Mouse (Mus musculus) ES-E14 (cell line): ENCODE data around the gene Vegfa. TPM values are rescaled to one million over a fixed set of nuclear protein-coding genes. Genes with fewer than 3 reads are reported as not detected.

Experiments
- DNase-seq: peaks from one replicate; pipeline ENCODE4 v3.0.0-alpha.2; 2013; ENCODE audit warnings: low read depth, low spot score
- H3K27ac ChIP-seq: 2 replicates; pipeline ENCODE4 v1.5.1; 2012; ENCODE audit warnings: low read depth, mild to moderate bottlenecking, low read length, moderate library complexity, mixed read lengths; ENCODE audit not compliant: poor library complexity, insufficient read depth, severe bottlenecking
- H3K36me3 ChIP-seq: 2 replicates; pipeline ENCODE4 v1.6.1; 2012; ENCODE audit warnings: mild to moderate bottlenecking, low read length, moderate library complexity, mixed read lengths; ENCODE audit not compliant: control insufficient read depth, poor library complexity, insufficient read depth, severe bottlenecking
- H3K4me1 ChIP-seq, 2 experiments: fragments of 150-350 bp in 1 of 2; sonication (generic) in 1 of 2; 2 replicates each; pipeline ENCODE4 v1.6.1; 2012; ENCODE audit warnings: low read length in 2 of 2, mild to moderate bottlenecking in 1 of 2, mixed read lengths in 1 of 2; ENCODE audit not compliant: control insufficient read depth in 2 of 2, insufficient read depth in 2 of 2, poor library complexity in 1 of 2
- H3K4me3 ChIP-seq, 2 experiments: fragments of 150-350 bp in 1 of 2; sonication (generic) in 1 of 2; 2 replicates each; pipeline ENCODE4 v1.5.1; 2012; ENCODE audit warnings: low read length in 2 of 2, low read depth in 1 of 2, mild to moderate bottlenecking in 1 of 2, mixed read lengths in 1 of 2; ENCODE audit not compliant: insufficient read depth in 1 of 2, poor library complexity in 1 of 2, severe bottlenecking in 1 of 2
- H3K9ac ChIP-seq: 2 replicates; pipeline ENCODE4 v1.6.1; 2012; ENCODE audit warnings: low read depth, mild to moderate bottlenecking, low read length, mixed read lengths; ENCODE audit not compliant: poor library complexity, insufficient read depth, severe bottlenecking
- H3K9me3 ChIP-seq: fragments of 150-350 bp; sonication (generic); 2 replicates; pipeline ENCODE4 v1.6.1; 2012; ENCODE audit warnings: low read depth, mild to moderate bottlenecking, low read length; ENCODE audit not compliant: control insufficient read depth, insufficient read depth
- CHD2 ChIP-seq: IDR thresholded peaks from 2 replicates; pipeline ENCODE4 v1.6.1; 2014; ENCODE audit warnings: mild to moderate bottlenecking, low read depth, low read length, inconsistent platforms
- HCFC1 ChIP-seq: IDR thresholded peaks from 2 replicates; pipeline ENCODE4 v1.6.1; 2012; ENCODE audit warnings: low read length, inconsistent platforms, borderline replicate concordance; ENCODE audit not compliant: insufficient read depth
- MAFK ChIP-seq: IDR thresholded peaks from 2 replicates; pipeline ENCODE4 v1.6.1; 2014; ENCODE audit warnings: mild to moderate bottlenecking, low read depth, low read length, inconsistent platforms; ENCODE audit not compliant: insufficient read depth
- ZC3H11A ChIP-seq: IDR thresholded peaks from 2 replicates; pipeline ENCODE4 v1.6.1; 2012; ENCODE audit warnings: low read depth, mild to moderate bottlenecking, inconsistent platforms, low read length, borderline replicate concordance
- ZNF384 ChIP-seq: IDR thresholded peaks from 2 replicates; pipeline ENCODE4 v1.6.1; 2012; ENCODE audit warnings: low read depth, low read length, inconsistent platforms
- in situ Hi-C, 2 experiments: fragments of 600-800 bp; cut with MboI; formaldehyde crosslinking; loops; one replicate each; pipeline ENCODE4 v1.15.1; 2025; ENCODE audit warnings: low sequenced_read_pairs in 2 of 2, inconsistent platforms in 1 of 2; ENCODE audit not compliant: unreplicated experiment in 2 of 2
- total RNA-seq: library from RNA; depleted of rRNA; stranded (reverse); fragments of 300-350 nt; gene quantifications from 2 replicates; pipeline ENCODE4 v1.2.3, GENCODE M21; 2012

The Vegfa gene
- total RNA-seq, 1 experiment = 53.0 TPM

DNA sequence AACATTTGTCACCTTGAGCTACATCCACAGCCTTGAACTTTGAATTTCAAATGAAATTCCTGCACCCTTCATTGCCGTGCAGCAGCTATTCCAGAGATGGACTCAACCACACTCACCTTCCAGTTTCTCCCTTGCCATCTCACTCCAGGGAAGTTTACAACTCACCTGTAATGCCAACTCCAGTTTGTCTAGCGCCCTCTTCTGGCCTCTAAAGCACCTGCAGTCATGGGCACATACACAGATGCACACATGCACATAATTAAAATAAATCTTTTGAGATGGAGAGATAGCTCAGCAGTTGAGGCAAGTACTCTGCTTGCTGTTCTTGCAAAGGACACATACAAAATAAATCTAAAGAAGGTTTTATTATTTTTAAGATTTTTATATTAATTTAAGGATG, 46.9 kb upstream of the Vegfa start:
- H3K36me3 ChIP-seq = no peaks in the 10 kb centered on the region
- no peak overlapping the region for H3K4me3 ChIP-seq
- H3K9ac ChIP-seq = no peak overlapping the region
- no peak overlapping the region for H3K27ac ChIP-seq
- H3K4me1 ChIP-seq = peaks cover 3 to 15% of the 10 kb centered on the region in 2 experiments; a peak in 2 of 4 replicates
- no peaks in the 10 kb centered on the region for H3K9me3 ChIP-seq
- DNase-seq = no peak
- TF ChIP-seq HCFC1 (no peak), ZNF384 (no peak), CHD2 (no peak), ZC3H11A (no peak), MAFK (no peak)
- in situ Hi-C loops = no loop called here

DNA sequence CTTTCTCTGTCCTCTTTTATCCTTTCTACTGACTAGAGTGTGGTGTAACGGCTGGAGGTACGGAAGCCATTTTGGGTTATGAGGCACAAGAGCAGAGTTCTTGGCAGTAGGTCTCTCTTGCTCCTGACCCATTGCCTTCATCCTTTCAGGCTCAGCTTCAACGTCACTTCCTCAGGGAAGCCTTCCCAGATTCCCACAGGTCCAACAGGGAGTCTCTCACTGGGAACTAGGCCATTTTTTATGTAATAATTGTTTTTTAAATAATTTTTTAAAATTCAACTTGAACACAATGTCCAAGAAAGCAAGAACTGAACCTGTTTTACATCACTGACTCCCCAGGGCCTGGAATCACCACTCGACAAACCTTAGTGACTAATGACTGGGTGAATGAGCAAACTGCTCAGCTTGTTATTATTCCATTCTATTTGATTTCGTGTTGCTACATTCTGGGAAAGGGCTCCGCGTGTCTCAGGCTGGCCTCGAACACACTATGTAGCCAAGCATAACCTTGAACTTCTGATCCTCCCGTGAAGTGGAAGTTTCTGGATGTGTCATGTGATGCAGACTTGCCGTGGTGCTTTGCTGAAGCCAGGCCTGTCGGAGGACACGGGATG, 45.9 kb upstream of the Vegfa start:
- no peak for DNase-seq
- TF ChIP-seq HCFC1 = no peak
- no peak for TF ChIP-seq ZNF384
- no peak for TF ChIP-seq ZC3H11A

DNA sequence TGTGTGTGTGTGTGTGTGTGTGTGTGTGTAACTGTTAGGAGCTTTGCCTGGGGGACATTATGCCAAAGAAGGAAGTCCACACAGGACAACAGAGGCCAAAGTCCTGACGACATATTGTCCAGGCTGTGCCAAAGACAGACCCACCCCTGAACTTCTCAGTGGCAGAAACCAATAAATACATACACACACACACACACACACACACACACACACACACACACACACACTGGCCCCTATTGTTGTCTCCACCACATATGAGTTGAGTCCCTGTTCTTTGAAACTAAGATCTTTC, 44.0 kb upstream of the Vegfa start:
- no peaks in the 10 kb centered on the region for H3K36me3 ChIP-seq
- no peaks in the 10 kb centered on the region for H3K9me3 ChIP-seq
- H3K4me3 ChIP-seq = no peak overlapping the region
- no peak for DNase-seq
- TF ChIP-seq ZNF384 (no peak), ZC3H11A (no peak), CHD2 (no peak), HCFC1 (no peak), MAFK (no peak)
- no peak overlapping the region for H3K9ac ChIP-seq
- no peak overlapping the region for H3K27ac ChIP-seq
- peaks cover 3 to 12% of the 10 kb centered on the region in 2 experiments; a peak in 3 of 4 replicates for H3K4me1 ChIP-seq
- in situ Hi-C loops = no loop called here

More for the DNA sequence above, 45.9 kb upstream of the Vegfa start:
- Histone ChIP-seq H3K4me3 (no peak overlapping the region), H3K9me3 (no peaks in the 10 kb centered on the region), H3K9ac (no peak overlapping the region), H3K4me1 (peaks cover 3 to 22% of the 10 kb centered on the region in 2 experiments; a peak in 3 of 4 replicates), H3K36me3 (no peaks in the 10 kb centered on the region), H3K27ac (no peak overlapping the region)
- in situ Hi-C loops = no loop called here

DNA sequence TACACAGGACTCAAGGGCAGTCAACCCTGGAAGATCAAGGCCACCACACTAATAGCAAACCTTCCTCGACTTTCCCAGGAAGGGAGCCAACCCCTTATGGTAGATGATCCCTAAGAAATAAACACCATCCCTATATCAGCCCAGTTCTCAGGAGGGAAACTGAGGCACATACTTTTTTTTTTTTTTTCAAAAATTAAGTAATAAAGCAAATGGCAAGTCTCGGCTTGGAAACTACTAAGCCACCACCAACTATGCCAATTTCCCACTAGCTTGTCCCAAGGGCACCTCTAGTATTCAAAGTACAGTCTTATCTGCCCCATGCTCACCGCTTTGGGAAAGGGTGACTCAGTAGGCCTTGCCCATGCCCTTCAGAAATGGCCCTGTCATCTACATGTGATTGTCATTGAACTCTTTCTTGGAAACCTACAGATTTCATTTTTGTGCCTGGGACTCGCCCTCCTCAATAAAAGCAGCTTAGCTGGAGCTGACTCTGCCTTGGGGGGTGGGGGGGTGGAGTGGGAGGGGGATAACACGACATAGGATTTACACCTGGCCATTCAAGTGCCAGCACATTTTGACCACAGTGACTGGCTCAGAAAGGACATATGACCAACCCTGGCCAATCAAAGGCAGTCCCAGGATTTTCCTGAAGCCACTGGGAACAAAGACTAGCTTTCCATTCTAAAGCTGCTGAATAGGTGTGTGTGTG, 43.5 kb upstream of the Vegfa start:
- Histone ChIP-seq H3K4me1 (peaks cover 0 to 8% of the 10 kb centered on the region in 2 experiments; a peak in 3 of 4 replicates), H3K9ac (no peak overlapping the region), H3K4me3 (no peak overlapping the region), H3K36me3 (no peaks in the 10 kb centered on the region), H3K27ac (no peak overlapping the region), H3K9me3 (no peaks in the 10 kb centered on the region)
- DNase-seq = no peak
- TF ChIP-seq HCFC1 = no peak
- no peak for TF ChIP-seq ZNF384
- no peak for TF ChIP-seq ZC3H11A
- no peak for TF ChIP-seq CHD2
- no peak for TF ChIP-seq MAFK
- in situ Hi-C loops = no loop called here

DNA sequence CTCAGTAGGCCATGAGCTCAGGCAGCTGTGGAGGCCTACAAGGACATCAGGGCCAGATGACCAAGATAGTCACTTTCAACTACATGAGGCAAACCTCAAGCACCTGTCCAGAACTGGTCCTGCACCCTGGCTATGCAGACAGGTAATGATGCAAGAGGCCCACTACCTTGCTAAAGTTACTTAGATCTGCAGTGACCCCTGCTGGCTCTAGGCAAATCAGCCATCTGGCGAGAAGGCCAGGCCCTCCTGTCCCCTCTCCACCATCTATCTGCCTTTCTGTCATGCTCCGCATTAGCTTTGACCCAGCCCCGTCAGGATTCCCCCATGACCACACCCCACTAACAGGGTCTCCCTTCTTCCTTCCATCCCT, 42.9 kb upstream of the Vegfa start:
- no peak overlapping the region for H3K4me3 ChIP-seq
- peaks cover 0 to 8% of the 10 kb centered on the region in 2 experiments; a peak in 3 of 4 replicates for H3K4me1 ChIP-seq
- no peak overlapping the region for H3K9ac ChIP-seq
- no peak overlapping the region for H3K27ac ChIP-seq
- in situ Hi-C loops = no loop called here
- no peaks in the 10 kb centered on the region for H3K9me3 ChIP-seq
- H3K36me3 ChIP-seq = no peaks in the 10 kb centered on the region
- TF ChIP-seq CHD2 (no peak), HCFC1 (no peak), ZNF384 (no peak), ZC3H11A (peak; percentile 55; the same call in 1 of the 2 replicates), MAFK (no peak)
- no peak for DNase-seq
